Mouse (Mus musculus): ENCODE results near the gene Vim. TPM values are rescaled to one million over a fixed set of nuclear protein-coding genes. Genes with fewer than 3 reads are reported as not detected.
"Not testable (repeated sequence)": the region's sequence is repeated elsewhere in the genome, so short reads cannot be mapped to it uniquely, and the experiment has no call there.

Gene Vim
- polyA plus RNA-seq, 1 experiment from 2014 or later: 2,775 TPM

DNA sequence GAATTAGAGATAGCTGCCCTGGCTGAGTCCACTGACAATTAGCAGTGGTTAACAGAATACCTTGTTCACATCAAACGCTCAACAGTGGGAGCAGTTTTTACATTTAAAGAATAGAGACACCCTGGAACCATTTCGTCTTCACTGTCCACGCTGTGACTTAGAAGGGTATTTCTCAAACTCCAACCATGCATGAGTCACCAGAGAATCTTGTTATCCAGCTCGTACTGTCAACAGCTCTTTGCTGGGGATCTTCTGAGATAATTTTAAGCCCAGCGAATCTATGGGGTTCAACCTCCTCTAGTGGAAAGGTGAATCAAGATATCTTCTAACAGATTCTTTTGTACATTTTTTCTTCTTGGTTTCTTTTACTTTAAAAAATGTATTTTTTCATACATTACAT is 24.4 kb downstream of the Vim start:
- CTCF ChIA-PET: interaction anchor here (0.5 to 1.9 kb wide), 4 partner anchors 11 to 589 kb away, joined by 3 to 5 read pairs (median 3); no protein-coding TSS in a partner anchor
- ATAC-seq (peak; percentile 60), DNase-seq (ENCODE audit: low read depth, low spot score) (no peak)
- H3K27me3 ChIP-seq: no peaks in the 10 kb centered on the region
- in situ Hi-C loops (cut with MboI; ENCODE audit: low pct_unique_long_range_greater_than_20kb): no loop called here
- POLR2A ChIA-PET: no interaction called here
- no peak for TF ChIP-seq CTCF (IDR thresholded peaks at IDR 0.05)

DNA sequence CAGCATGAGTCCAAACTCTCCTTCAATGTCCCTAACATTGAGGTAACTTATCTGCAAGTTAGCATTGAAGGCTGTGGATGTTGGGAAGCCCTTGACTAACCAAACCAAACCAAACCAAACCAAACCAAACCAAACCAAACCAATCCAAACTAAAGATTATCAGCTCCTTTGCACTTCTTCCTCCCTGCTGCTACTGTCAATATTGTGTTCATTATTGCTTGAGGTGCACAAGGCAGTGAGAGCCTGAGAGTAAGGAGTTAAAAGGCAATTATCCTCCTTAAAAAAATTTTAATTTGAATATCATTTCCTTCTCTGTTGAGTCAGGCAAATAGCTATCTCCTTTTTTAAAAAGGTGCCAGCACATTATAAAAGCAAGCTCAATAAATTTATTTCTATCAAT is 29.4 kb downstream of the Vim start:
- TF ChIP-seq CTCF (IDR thresholded peaks at IDR 0.05): no peak
- CTCF ChIA-PET: interaction anchor here (0.8 to 1.5 kb wide), 2 partner anchors 19 to 325 kb away, joined by 3 to 6 read pairs; no protein-coding TSS in a partner anchor
- POLR2A ChIA-PET: no interaction called here
- H3K27me3 ChIP-seq: no peaks in the 10 kb centered on the region
- in situ Hi-C loops (cut with MboI; ENCODE audit: low pct_unique_long_range_greater_than_20kb): no loop called here
- ATAC-seq (no peak), DNase-seq (ENCODE audit: low read depth, low spot score) (no peak)

GRCm38 (mm10) chr2:13603636-13604035 is 29.9 kb downstream of the Vim start:
- DNase-seq (ENCODE audit: low read depth, low spot score); in situ Hi-C loops (cut with MboI; ENCODE audit: low pct_unique_long_range_greater_than_20kb); ATAC-seq; POLR2A ChIA-PET; H3K27me3 ChIP-seq: not testable (repeated sequence)
- CTCF ChIA-PET: interaction anchor here (0.8 to 1.5 kb wide), 2 partner anchors 19 to 326 kb away, joined by 3 to 6 read pairs; no protein-coding TSS in a partner anchor

DNA sequence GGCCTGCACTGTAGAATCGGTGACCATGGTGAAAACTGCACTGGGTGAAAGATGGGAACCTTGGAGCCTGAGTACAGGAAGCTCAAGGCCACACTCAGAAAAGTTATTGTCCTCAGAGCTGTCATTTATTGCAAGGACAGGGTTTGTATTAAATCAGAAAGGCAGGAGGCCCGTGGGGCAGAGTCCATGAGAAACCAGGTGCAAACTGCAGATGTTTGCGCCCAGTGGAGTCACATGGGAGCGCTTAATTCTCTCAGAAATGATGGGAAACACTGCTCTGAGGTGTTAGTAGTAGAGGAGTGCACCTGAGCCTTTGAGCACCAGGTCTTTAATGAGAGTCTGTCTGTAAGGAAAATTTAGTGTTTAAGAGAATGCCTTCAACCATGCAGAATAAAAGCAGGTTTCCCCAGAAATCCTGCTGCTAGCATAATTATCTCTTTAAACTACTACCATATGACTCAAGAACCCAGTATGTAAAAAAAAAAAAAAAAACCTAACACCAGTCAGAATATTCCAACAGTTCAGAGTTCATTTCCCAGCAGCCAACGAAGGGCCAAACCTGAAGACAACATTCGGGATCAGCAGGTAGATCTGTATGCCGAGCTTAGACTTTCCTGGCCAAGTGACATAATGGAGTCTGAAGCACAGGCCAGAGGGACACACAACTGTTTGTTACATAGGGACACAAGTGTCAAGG is 56.6 kb downstream of the Vim start:
- in situ Hi-C loops (cut with MboI; ENCODE audit: low pct_unique_long_range_greater_than_20kb): loop anchor here (25.0 kb wide), 1 partner anchor 1057 kb away; no protein-coding TSS in a partner anchor
- ChIA-PET CTCF (no interaction called here), POLR2A (interaction anchor here (0.7 kb wide), 2 partner anchors 10 to 134 kb away, joined by 3 to 8 read pairs; no protein-coding TSS in a partner anchor)
- TF ChIP-seq CTCF (IDR thresholded peaks at IDR 0.05): no peak
- no peak for DNase-seq (ENCODE audit: low read depth, low spot score)
- no peak for ATAC-seq
- H3K27me3 ChIP-seq: no peaks in the 10 kb centered on the region

Other genes with a start within 250 kb of the Vim start
- gene Cubn, start 82.1 kb upstream of the Vim start, polyA plus RNA-seq (2021): 1.1 TPM
- gene Trdmt1, start 29.3 kb upstream of the Vim start, polyA plus RNA-seq (2021): 8.0 TPM
- 0.46 TPM for gene St8sia6, start 220.1 kb downstream of the Vim start, polyA plus RNA-seq (2021)

Data from Patski (cell line).